Mouse (Mus musculus) heart, embryonic 10.5 days (tissue): Measurements from ENCODE around the gene Hand2. TPM values are rescaled to one million over a fixed set of nuclear protein-coding genes. Genes with fewer than 3 reads are reported as not detected.
A peak's percentile ranks its signal among the peaks of the same experiment; 100 is the strongest.

Experiments
- DNase-seq: peaks from one replicate; pipeline ENCODE4 v3.0.0-alpha.2; 2017; ENCODE audit warnings: low spot score
- H3K27ac ChIP-seq: fragments of 300-500 bp; sonication (generic); 2 replicates; pipeline ENCODE4 v1.5.1; 2016; ENCODE audit warnings: mild to moderate bottlenecking
- H3K27me3 ChIP-seq: fragments of 300-500 bp; sonication (generic); 2 replicates; pipeline ENCODE4 v1.6.1; 2016; ENCODE audit warnings: mild to moderate bottlenecking; ENCODE audit not compliant: poor library complexity, insufficient read depth, severe bottlenecking
- H3K36me3 ChIP-seq: fragments of 300-500 bp; sonication (generic); 2 replicates; pipeline ENCODE4 v1.6.1; 2016; ENCODE audit warnings: mild to moderate bottlenecking, moderate library complexity
- H3K4me1 ChIP-seq: fragments of 300-500 bp; sonication (generic); 2 replicates; pipeline ENCODE4 v1.6.1; 2016; ENCODE audit warnings: mild to moderate bottlenecking
- H3K4me3 ChIP-seq: fragments of 300-500 bp; sonication (generic); 2 replicates; pipeline ENCODE4 v1.5.1; 2016; ENCODE audit warnings: mild to moderate bottlenecking, moderate library complexity
- H3K9me3 ChIP-seq: fragments of 300-500 bp; sonication (generic); 2 replicates; pipeline ENCODE4 v1.6.1; 2016; ENCODE audit warnings: mild to moderate bottlenecking, moderate library complexity
- WGBS: fragments of 180-500 bp; shearing (Covaris S2); methylation state at CpG from one replicate; pipeline ENCODE4 v1.1.7; 2016; 5-methylcytosine and 5-hydroxymethylcytosine counted together
- polyA plus RNA-seq: library from polyadenylated mRNA; unstranded; fragments of >200 nt; fragmentation: Nextera tagmentation; extraction: Ambion mirVana; gene quantifications from 2 replicates; pipeline ENCODE4 v1.2.1, GENCODE M21; 2016

Hand2 gene
- polyA plus RNA-seq, 1 experiment from 2014 or later = 16.7 TPM

- Histone ChIP-seq H3K27me3 (peaks cover 34% of the 10 kb centered on the region; the same call in 1 of the 2 replicates), H3K36me3 (peaks cover 34% of the 10 kb centered on the region), H3K4me1 (peaks cover 44% of the 10 kb centered on the region), H3K27ac (peak overlapping the region; percentile 99), H3K4me3 (peak overlapping the region; percentile 94), H3K9me3 (no peaks in the 10 kb centered on the region)
- no peak for DNase-seq
- WGBS = 5% methylated on average over 29 of the region's 29 CpGs
Observed at GRCm38 (mm10) chr8:57327281-57328160, 6.7 kb downstream of the Hand2 start.

GRCm38 (mm10) chr8:57328161-57328920 is 7.6 kb downstream of the Hand2 start:
- WGBS = under 1% methylated on average over 42 of the region's 42 CpGs
- DNase-seq = peak; percentile 92
- Histone ChIP-seq H3K27ac (peak overlapping the region; percentile 99), H3K9me3 (no peaks in the 10 kb centered on the region), H3K36me3 (peaks cover 30% of the 10 kb centered on the region), H3K4me1 (peaks cover 44% of the 10 kb centered on the region), H3K27me3 (peaks cover 32% of the 10 kb centered on the region; the same call in 1 of the 2 replicates), H3K4me3 (peak overlapping the region; percentile 94)

GRCm38 (mm10) chr8:57328931-57329341 is 8.2 kb downstream of the Hand2 start:
- H3K9me3 ChIP-seq = no peaks in the 10 kb centered on the region
- 1% methylated on average over 19 of the region's 19 CpGs for WGBS
- H3K4me3 ChIP-seq = peak overlapping the region; percentile 94
- peak; percentile 92 for DNase-seq
- peaks cover 24% of the 10 kb centered on the region for H3K36me3 ChIP-seq
- H3K4me1 ChIP-seq = peaks cover 44% of the 10 kb centered on the region
- peaks cover 28% of the 10 kb centered on the region; the same call in 1 of the 2 replicates for H3K27me3 ChIP-seq
- peak overlapping the region; percentile 99 for H3K27ac ChIP-seq

- DNase-seq = no peak
- WGBS = 36% methylated on average over 2 of the region's 2 CpGs
- H3K36me3 ChIP-seq = peaks cover 21% of the 10 kb centered on the region; the same call in 1 of the 2 replicates
- H3K9me3 ChIP-seq = no peaks in the 10 kb centered on the region
- H3K27me3 ChIP-seq = peaks cover 28% of the 10 kb centered on the region; the same call in 1 of the 2 replicates
- peaks cover 46% of the 10 kb centered on the region for H3K4me1 ChIP-seq
- peak overlapping the region; percentile 99; the same call in 1 of the 2 replicates for H3K27ac ChIP-seq
- 0 out of 2 replicates have a peak overlapping the region, but pooled peaks have one; percentile 67 for H3K4me3 ChIP-seq
Observed at GRCm38 (mm10) chr8:57330106-57330505, 9.3 kb downstream of the Hand2 start.

- Histone ChIP-seq H3K4me1 (peaks cover 40% of the 10 kb centered on the region), H3K4me3 (peak overlapping the region; percentile 67), H3K27ac (peak overlapping the region; percentile 99), H3K9me3 (no peaks in the 10 kb centered on the region), H3K27me3 (peaks cover 17% of the 10 kb centered on the region; the same call in 1 of the 2 replicates), H3K36me3 (0 out of 2 replicates have a peak, but pooled peaks cover 5% of the 10 kb centered on the region)
- peak; percentile 92 for DNase-seq
- WGBS = under 1% methylated on average over 29 of the region's 29 CpGs
Observed at GRCm38 (mm10) chr8:57331727-57332630, 11.2 kb downstream of the Hand2 start.

- H3K4me3 ChIP-seq = peak overlapping the region; percentile 67
- peak; percentile 76 for DNase-seq
- H3K36me3 ChIP-seq = no peaks in the 10 kb centered on the region
- H3K4me1 ChIP-seq = peaks cover 31% of the 10 kb centered on the region; the same call in 1 of the 2 replicates
- no peaks in the 10 kb centered on the region for H3K9me3 ChIP-seq
- under 1% methylated on average over 26 of the region's 26 CpGs for WGBS
- H3K27ac ChIP-seq = peak overlapping the region; percentile 99
- peaks cover 17% of the 10 kb centered on the region; the same call in 1 of the 2 replicates for H3K27me3 ChIP-seq
Observed at GRCm38 (mm10) chr8:57332676-57333482, 12.1 kb downstream of the Hand2 start.

- H3K9me3 ChIP-seq = no peaks in the 10 kb centered on the region
- H3K27ac ChIP-seq = peak overlapping the region; percentile 99
- H3K4me1 ChIP-seq = peaks cover 25% of the 10 kb centered on the region; the same call in 1 of the 2 replicates
- peak overlapping the region; percentile 67 for H3K4me3 ChIP-seq
- under 1% methylated on average over 9 of the region's 9 CpGs for WGBS
- DNase-seq = no peak
- no peaks in the 10 kb centered on the region for H3K36me3 ChIP-seq
- peaks cover 17% of the 10 kb centered on the region; the same call in 1 of the 2 replicates for H3K27me3 ChIP-seq
Observed at GRCm38 (mm10) chr8:57333483-57333770, 12.6 kb downstream of the Hand2 start.

GRCm38 (mm10) chr8:57333795-57334551 is 13.2 kb downstream of the Hand2 start:
- peak overlapping the region; percentile 67 for H3K4me3 ChIP-seq
- H3K36me3 ChIP-seq = no peaks in the 10 kb centered on the region
- no peaks in the 10 kb centered on the region for H3K9me3 ChIP-seq
- WGBS = under 1% methylated on average over 41 of the region's 41 CpGs
- DNase-seq = peak; percentile 78
- peak overlapping the region; percentile 99 for H3K27ac ChIP-seq
- peaks cover 22% of the 10 kb centered on the region; the same call in 1 of the 2 replicates for H3K4me1 ChIP-seq
- H3K27me3 ChIP-seq = peaks cover 21% of the 10 kb centered on the region; the same call in 1 of the 2 replicates

GRCm38 (mm10) chr8:57334714-57335113 is 13.9 kb downstream of the Hand2 start:
- Histone ChIP-seq H3K36me3 (no peaks in the 10 kb centered on the region), H3K4me3 (peak overlapping the region; percentile 67), H3K27ac (peak overlapping the region; percentile 99), H3K4me1 (peaks cover 15% of the 10 kb centered on the region), H3K27me3 (peaks cover 23% of the 10 kb centered on the region; the same call in 1 of the 2 replicates), H3K9me3 (no peaks in the 10 kb centered on the region)
- DNase-seq = peak; percentile 66
- WGBS = 1% methylated on average over 5 of the region's 5 CpGs

GRCm38 (mm10) chr8:57337271-57338030 is 16.7 kb downstream of the Hand2 start:
- 55% methylated on average over 4 of the region's 4 CpGs for WGBS

More at GRCm38 (mm10) chr8:57337271-57338030, 16.7 kb downstream of the Hand2 start:
- Histone ChIP-seq H3K9me3 (no peaks in the 10 kb centered on the region), H3K27ac (no peak overlapping the region), H3K36me3 (no peaks in the 10 kb centered on the region), H3K4me3 (no peak overlapping the region), H3K4me1 (peaks cover 37% of the 10 kb centered on the region), H3K27me3 (peaks cover 27% of the 10 kb centered on the region)
- DNase-seq = no peak
